Mouse (Mus musculus) c-Kit-positive CD71-positive TER-119-positive erythroid progenitor cells, embryonic 14.5 days (primary cell): ENCODE data around the gene Hspd1.
A peak's percentile ranks its signal among the peaks of the same experiment; 100 is the strongest.
"Not testable (repeated sequence)": the region's sequence is repeated elsewhere in the genome, so short reads cannot be mapped to it uniquely, and the experiment has no call there.

ENCODE experiments used
- DNase-seq: peaks from one replicate; pipeline ENCODE4 v3.0.0-alpha.2; 2013; ENCODE audit warnings: low spot score

Hspd1 gene

DNA sequence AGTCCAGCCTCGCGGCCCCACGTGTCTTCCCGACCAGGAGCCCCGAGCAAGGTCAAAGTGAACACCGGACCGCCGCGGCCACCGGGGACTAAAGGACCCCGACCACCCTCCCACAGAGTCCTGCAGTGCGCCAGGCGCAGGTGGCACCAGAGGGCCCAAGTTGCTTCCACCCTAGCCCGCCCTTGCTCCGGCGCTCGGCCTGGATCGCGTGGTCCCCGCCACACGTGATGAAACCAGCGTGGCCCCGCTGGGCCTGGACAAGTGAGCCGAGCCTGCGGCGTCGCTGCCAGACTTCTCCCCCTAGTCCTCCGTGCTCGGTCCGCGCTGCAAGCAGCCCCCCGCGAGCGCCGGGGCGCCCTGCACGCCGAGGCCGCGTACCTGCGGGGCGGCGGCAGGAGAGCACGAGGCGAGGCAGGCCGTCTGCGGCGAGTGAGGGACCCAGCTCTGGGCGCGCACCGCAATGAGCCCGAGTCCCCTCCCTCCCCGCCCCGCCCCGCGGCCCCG is 590 bp downstream of the Hspd1 start:
- DNase-seq: no peak

DNA sequence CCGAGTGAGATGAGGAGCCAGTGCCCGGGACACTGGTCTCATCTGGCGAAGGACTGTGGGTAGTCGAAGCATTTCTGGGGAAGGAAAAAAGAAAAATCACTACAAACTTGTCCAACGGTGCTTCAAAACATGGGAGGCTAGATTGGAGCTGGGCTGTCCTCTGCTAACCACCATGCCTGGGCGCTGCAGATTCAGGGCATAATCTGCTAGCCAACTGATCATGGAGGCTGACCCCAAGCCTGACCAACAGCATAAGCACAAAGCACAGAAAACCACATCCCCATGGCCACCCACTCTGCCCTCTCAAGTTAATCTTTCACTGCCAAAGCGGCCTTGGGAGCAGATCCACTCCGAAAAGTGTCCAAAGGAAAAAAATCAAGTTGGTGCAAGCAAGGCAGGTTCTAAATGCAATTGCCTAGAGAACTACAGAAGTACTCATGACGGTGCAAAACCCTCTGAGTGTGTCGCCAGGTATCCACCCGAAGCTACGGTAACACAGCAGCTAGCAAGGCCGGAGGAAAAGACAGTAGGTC is 1.1 kb downstream of the Hspd1 start:
- no peak for DNase-seq

DNA sequence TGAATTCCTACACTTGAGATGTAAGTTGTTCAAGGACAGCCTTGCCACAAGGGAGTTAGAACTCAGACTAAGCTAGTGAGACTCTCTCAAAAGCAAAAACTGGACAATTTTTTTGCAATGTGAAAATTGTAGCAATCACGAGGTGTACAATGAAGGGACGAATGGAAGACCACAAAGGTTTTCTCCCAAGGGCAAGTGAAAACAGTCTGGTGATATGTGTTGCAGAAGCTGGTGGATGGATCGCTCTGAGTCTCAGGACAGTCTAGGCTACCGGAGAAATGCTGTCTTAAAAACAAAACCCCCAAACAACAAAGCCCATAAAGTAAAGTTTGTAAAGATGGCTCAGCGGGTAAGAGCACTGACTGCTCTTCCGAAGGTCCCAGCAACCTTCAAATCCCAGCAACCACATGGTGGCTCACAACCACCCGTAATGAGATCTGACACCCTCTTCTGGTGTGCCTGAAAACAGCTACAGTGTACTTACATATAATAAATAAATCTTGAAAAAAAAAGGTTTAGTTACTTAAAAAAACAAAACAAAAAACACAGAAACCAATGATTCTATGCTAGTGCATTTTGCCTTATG is 2.2 kb downstream of the Hspd1 start:
- no peak for DNase-seq

DNA sequence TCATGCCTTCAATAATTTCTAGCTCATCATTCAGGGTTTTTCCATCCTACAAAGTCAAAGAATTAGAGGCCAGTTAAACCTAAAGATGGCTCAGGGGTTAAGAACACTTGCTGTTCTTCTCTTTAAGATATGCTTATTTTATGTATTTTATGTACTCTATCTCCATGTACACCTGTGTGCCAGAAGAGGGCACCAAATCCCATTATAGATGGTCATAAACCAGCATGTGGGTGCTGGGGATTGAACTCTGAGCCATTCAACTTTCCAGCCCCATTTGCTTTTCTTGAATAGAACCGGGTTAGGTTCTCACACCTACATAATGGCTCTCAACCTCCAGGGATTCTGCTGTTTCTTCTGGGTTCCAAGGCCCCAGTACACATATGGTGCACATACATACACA is 5.9 kb downstream of the Hspd1 start:
- DNase-seq: no peak

DNA sequence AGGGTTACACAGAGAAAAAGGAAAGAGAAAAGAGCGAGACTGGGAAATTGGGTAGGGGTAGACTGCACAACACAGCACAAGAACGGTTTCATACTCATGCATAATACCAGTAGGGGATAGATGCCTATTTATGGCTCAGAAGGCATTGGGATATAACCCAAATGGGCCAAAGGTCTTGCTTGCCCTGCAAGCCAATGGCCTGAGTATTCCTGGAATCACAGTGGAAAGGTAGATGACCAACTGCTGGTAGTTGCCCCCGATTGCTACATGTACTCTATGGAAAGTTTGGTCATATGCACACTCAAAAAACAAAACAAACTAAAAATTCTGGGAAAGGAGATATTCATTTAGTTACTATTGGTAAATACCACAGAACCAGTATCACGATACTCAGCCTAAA is 8.4 kb downstream of the Hspd1 start:
- DNase-seq: no peak

DNA sequence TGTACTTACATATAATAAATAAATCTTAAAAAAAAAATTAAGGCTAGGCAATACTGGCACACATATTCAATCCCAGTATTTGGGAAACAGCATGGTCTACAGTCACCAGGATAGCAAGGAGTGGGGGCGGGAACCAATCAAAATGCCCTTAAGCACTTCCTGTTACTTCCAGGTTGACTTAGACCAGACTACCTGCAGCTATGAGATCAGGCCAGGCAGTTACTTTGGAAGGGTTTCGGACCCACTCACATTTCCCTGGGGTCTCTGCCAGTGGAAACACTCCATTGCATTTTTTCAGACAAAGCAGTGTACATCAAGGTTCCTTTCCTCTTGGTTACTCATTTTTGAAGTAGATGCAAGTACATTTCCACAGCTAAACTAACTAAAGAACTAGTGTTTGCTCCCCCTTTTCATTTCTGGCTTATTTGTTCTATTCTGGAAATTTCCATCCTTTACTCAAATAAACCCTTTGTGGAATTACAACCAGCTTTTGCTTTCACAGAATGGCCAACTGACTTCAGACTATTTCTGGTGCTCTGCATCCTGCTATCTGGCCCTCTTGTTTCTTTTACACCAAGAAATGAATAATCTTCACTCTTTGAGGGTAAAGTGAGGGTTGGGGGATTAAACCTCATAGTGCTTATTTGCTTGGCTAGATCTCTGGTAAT is 11.1 kb downstream of the Hspd1 start:
- DNase-seq: no peak

- DNase-seq: no peak
Observed at GRCm38 (mm10) chr1:55076395-55076743, 11.7 kb downstream of the Hspd1 start.

DNA sequence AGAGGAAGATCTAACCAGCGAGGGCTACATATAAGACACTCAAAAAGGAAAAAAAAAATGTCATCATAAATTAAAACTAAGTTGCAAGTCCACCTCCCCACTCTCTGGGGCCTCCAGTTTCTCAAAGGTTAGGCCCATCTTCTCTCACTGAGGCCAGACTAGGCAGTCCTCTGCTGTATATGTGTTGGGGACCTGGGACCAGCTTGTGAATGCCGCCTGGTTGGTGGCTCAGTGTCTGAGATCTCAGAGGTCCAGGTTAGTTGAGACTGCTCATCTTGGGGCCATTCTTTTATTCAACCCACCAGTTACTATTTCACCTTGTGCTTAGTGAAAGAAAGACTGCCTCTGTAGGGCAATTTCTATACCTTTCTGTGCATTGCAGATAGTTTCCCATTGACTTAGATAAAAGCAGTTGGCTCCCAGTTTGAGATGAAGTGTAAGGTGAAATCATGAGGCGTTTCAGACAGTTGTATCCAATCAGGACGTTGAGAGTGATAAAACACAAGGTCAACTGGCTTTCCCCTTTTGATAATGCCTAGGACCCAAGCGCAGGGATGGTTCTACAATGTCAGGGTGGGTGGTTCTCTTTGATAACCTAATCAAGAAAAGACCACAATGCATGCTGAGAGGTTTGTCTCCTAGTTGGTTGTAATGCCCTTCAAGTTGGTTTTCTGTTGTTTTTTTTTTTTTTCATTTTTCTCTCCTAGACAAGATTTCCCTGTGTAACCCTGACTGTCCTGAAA is 12.2 kb downstream of the Hspd1 start:
- DNase-seq: no peak

- DNase-seq: no peak
Observed at GRCm38 (mm10) chr1:55074757-55075156, 13.3 kb downstream of the Hspd1 start.

- not testable (repeated sequence) for DNase-seq
Observed at GRCm38 (mm10) chr1:55072328-55072727, 15.7 kb downstream of the Hspd1 start.

- DNase-seq: no peak
Observed at GRCm38 (mm10) chr1:55061772-55062171, 26.3 kb downstream of the Hspd1 start.

DNA sequence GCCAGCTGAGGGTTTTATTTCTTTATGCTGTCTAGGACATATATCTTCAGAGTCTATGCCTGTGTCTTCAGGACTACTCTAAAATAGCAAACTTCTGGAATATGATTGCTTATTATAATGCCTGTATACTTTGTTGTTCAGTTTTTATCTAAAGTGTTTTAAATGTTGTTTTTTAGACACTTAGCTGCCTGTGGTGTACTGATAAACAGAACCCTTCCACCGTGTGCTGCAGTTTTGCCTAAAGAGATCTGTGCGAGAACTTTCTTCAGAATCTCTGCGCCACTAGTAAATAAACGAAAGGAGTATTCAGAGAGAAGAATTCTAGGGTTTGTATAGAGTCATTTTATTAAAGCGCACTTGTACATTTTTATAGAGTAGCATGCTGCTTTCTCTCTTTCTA is 26.9 kb downstream of the Hspd1 start:
- DNase-seq: no peak

- not testable (repeated sequence) for DNase-seq
Observed at GRCm38 (mm10) chr1:55058383-55058782, 29.7 kb downstream of the Hspd1 start.

DNA sequence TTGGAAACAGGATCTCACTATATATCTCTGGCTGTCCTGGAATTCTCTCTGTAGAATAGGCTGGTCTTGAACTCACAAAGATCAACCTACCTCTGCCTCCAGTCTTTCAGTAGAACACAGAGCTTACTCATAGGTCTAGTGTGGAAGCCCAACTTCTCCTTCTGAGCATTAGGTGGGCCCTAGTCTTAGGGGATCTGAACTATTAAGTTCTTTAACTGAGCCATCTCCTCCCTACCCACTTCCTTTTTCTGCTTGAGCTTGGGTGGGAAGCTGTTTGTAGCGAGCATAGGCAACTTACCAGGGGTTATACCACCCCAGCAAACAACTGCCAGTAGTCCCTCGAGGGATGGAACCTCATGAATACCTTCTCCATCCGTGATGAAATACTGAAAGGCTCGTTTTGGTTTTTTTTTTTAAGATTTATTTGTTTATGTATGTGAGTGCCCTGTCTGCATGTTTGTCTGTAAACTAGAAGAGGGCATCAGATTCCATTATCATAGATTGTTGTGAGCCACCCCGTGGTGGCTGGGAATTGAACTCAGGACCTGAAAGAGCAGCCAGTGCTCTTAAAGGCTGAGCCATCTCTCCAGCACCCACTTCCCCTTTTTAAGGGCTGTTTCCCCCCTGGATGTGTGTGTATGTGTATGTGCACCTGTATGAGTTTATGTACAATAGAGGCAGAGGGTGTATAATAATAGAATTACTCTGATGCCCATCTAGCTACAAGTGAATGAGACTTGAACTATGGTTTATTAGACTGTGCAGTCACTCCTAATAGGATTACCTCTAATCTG is 32.5 kb downstream of the Hspd1 start:
- DNase-seq: no peak

DNA sequence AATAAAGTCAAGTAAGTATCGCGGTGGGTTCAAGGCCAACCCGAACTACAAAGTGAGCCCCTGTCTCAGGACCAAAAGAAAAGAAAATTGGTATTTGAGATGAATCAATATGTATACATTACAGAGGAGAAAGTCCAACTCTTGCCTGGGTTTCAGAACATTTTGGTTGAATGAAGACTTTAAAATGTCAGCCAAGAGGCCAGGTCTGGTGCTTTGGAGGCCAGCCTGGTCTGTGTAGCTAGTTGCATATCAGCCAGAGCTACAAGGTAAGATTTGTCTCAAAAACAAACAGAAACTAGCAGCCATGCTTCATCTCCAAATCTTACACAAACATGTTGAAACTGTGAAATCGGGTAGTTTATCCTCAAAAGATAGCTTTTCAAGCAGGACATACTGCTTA is 34.4 kb downstream of the Hspd1 start:
- DNase-seq: no peak

GRCm38 (mm10) chr1:55053005-55053404 is 35.0 kb downstream of the Hspd1 start:
- peak; percentile 78 for DNase-seq

DNA sequence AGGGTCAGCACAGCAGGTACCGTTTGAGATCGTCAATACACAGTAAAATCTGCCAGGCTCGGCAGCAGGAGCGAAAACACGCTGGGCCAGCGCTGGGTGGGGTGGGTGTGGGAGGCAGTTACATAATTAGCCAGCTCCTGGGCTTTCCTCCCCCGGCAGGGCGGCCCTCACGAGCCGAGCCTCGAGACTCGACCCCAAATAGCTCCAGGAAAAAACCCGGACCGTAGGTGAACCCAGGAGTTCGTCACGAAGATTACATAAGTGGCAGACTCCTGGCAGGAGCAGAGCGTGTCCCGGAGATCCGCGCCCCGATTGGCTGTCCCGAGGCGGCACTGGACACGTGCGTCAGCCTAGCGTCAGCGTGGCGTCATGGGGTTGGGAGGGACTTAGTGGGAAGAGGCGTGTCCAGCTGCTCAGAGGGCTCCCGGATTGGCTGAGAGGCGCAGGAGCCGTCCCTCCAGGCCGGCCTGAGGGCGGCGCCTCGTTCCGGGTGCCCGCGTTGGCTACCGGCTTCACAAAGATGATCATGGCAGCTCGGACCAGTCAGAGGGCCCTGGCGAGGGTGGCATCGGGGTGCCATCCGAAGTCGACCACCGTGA is 35.6 kb downstream of the Hspd1 start, which contains the start of gene Coq10b:
TSS of gene Coq10b (plus strand) at position 416 of the 599 bp plus-strand sequence.
- DNase-seq: peak; percentile 97

GRCm38 (mm10) chr1:55051671-55052070 is 36.4 kb downstream of the Hspd1 start:
- no peak for DNase-seq

DNA sequence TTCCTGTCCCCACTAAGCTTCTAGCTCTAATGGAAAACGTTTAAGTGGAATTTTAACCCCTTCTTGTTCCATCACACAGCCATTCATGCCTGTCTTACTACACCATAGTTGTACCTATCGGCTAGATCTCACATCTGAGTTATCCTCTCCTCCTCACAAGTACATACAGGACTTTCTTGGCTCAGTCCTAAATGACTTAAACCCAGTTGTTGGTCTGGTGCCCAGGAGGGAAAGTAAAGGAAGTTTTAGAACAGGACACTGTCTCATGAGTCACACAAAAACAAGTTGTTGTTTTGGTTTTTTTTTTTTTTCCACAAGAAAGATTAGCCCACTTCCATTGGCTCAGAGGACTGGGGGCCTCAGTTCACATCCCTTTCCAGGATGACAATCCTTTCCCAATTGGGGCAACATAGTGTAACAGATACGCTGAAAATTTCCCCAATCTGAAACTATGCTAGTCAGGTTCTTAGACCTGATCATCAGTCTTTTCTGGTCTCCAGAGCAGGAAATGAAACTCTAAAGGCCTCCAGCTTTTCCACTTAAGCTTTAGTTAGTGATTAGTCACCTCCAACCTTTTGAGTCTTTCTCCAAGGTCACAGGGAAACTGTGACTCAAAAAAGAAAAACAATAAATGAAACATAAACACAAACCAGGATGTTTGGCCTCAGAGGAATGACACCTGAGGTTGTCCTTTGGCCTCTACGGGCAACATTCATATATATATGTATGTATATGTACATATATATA is 39.0 kb downstream of the Hspd1 start:
- DNase-seq: no peak

DNA sequence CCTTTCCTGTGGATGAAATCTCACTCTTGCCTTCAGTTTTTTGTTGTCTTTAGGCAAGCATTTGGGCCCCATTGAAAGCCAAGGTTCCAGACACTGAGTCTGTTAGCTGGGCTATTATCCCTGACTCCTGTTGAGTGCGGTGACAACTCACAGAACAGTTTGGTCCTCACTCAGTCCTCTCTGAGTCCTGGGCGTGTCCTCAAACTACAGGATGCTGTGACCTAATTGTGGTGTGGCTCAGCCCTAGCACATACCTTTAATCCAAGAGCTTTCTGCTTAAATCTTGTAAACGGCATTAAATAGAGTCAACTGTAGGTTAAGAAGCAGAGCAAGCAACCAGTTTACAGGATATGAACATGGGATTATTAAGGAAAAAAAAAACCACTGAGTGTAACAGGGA is 44.9 kb downstream of the Hspd1 start:
- no peak for DNase-seq

DNA sequence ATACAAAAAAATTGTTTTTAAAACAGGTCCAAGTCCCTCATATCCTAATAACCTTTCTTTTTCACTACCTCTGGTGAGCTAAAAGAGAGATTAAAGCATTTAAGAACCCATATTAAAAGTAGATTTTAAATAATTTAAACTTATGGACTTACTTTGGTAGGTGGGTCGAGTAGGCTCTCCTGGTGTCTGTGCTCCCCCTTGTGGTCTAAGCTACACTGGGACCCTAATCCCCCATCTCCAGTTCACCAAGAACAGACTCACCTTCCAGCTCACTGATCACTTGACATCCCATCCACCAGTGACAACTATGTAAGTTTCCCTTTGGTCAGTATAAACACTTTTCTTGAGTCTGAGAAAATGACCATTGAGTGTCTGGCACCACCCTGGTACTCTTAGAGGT is 45.8 kb downstream of the Hspd1 start:
- DNase-seq: no peak
